Mouse (Mus musculus) MEL (cell line): ENCODE results near the gene Eps15. TPM values are rescaled to one million over a fixed set of nuclear protein-coding genes. Genes with fewer than 3 reads are reported as not detected.

Source experiments
- DNase-seq: peaks from one replicate; pipeline ENCODE4 v3.0.0; 2011; ENCODE audit warnings: low read depth, low spot score
- H3K27ac ChIP-seq: 2 replicates; pipeline ENCODE4 v1.5.1; 2012; ENCODE audit warnings: low read depth, mild to moderate bottlenecking, control low read depth, low read length, moderate library complexity; ENCODE audit not compliant: control insufficient read depth
- H3K27me3 ChIP-seq, 2 experiments: fragments of 150-350 bp in 1 of 2; sonication (generic) in 1 of 2; 2 replicates each; pipeline ENCODE4 v1.6.1; 2012; ENCODE audit warnings: low read length in 2 of 2, mild to moderate bottlenecking in 2 of 2, improper control_type of control experiment in 1 of 2, moderate library complexity in 1 of 2; ENCODE audit not compliant: insufficient read depth in 2 of 2, control insufficient read depth in 1 of 2
- H3K36me3 ChIP-seq, 2 experiments: 2 replicates each; pipeline ENCODE4 v1.6.1; 2012 to 2014; ENCODE audit warnings: low read length in 2 of 2, improper control_type of control experiment in 1 of 2, inconsistent platforms in 1 of 2, mild to moderate bottlenecking in 1 of 2; ENCODE audit not compliant: insufficient read depth in 2 of 2, control insufficient read depth in 1 of 2
- H3K4me1 ChIP-seq, 2 experiments: fragments of 150-350 bp in 1 of 2; sonication (generic) in 1 of 2; 2 replicates each; pipeline ENCODE4 v1.6.1; 2012; ENCODE audit warnings: low read length in 2 of 2, improper control_type of control experiment in 1 of 2, mild to moderate bottlenecking in 1 of 2; ENCODE audit not compliant: insufficient read depth in 2 of 2, control insufficient read depth in 1 of 2
- H3K4me3 ChIP-seq, 2 experiments: fragments of 150-350 bp in 1 of 2; sonication (generic) in 1 of 2; 2 replicates each; pipeline ENCODE4 v1.5.1; 2012; ENCODE audit warnings: low read depth in 2 of 2, low read length in 2 of 2, mild to moderate bottlenecking in 2 of 2, moderate library complexity in 2 of 2, control low read depth in 1 of 2, improper control_type of control experiment in 1 of 2; ENCODE audit not compliant: control insufficient read depth in 1 of 2, insufficient read depth in 1 of 2
- H3K79me2 ChIP-seq: 2 replicates; pipeline ENCODE4 v1.6.1; 2012; ENCODE audit warnings: mild to moderate bottlenecking, low read length, moderate library complexity; ENCODE audit not compliant: control insufficient read depth, poor library complexity, insufficient read depth
- H3K9ac ChIP-seq: 2 replicates; pipeline ENCODE4 v1.6.1; 2012; ENCODE audit warnings: low read depth, mild to moderate bottlenecking, control low read depth, low read length, moderate library complexity; ENCODE audit not compliant: control insufficient read depth, poor library complexity, severe bottlenecking
- H3K9me3 ChIP-seq: fragments of 150-350 bp; sonication (generic); replicated peaks from 2 replicates; pipeline ENCODE4 v1.6.1; 2012; ENCODE audit warnings: mild to moderate bottlenecking, low read length, improper control_type of control experiment, moderate library complexity; ENCODE audit not compliant: insufficient read depth
- CHD1 ChIP-seq: IDR thresholded peaks from 2 replicates; pipeline ENCODE4 v1.6.1; 2012; ENCODE audit warnings: low read depth, mild to moderate bottlenecking, inconsistent platforms, low read length, improper control_type of control experiment
- CHD2 ChIP-seq: IDR thresholded peaks from 2 replicates; pipeline ENCODE4 v1.6.1; 2011; ENCODE audit warnings: low read length, improper control_type of control experiment
- CTCF ChIP-seq, 3 experiments: IDR thresholded peaks in 2 of 3; conservative IDR thresholded peaks in 1 of 3; 2 replicates each; pipeline ENCODE4 v1.5.1; 2011 to 2012; ENCODE audit warnings: low read length in 3 of 3, low read depth in 2 of 3, mild to moderate bottlenecking in 2 of 3, improper control_type of control experiment in 1 of 3, inconsistent platforms in 1 of 3, mixed read lengths in 1 of 3, moderate library complexity in 1 of 3; ENCODE audit not compliant: control insufficient read depth in 1 of 3, insufficient read depth in 1 of 3, poor library complexity in 1 of 3, severe bottlenecking in 1 of 3
- E2F4 ChIP-seq: IDR thresholded peaks from 2 replicates; pipeline ENCODE4 v1.6.1; 2011; ENCODE audit warnings: low read depth, low read length, improper control_type of control experiment, borderline replicate concordance
- ELF1 ChIP-seq: IDR thresholded peaks from 2 replicates; pipeline ENCODE4 v1.6.1; 2014; ENCODE audit warnings: low read depth, mild to moderate bottlenecking, inconsistent platforms, low read length, improper control_type of control experiment, moderate library complexity
- ETS1 ChIP-seq: IDR thresholded peaks from 2 replicates; pipeline ENCODE4 v1.6.1; 2012; ENCODE audit warnings: low read depth, mild to moderate bottlenecking, inconsistent platforms, low read length, improper control_type of control experiment, moderate library complexity
- HCFC1 ChIP-seq: IDR thresholded peaks from 2 replicates; pipeline ENCODE4 v1.6.1; 2012; ENCODE audit warnings: low read depth, mild to moderate bottlenecking, inconsistent platforms, low read length, improper control_type of control experiment, moderate library complexity
- JUND ChIP-seq: IDR thresholded peaks from 2 replicates; pipeline ENCODE4 v1.6.1; 2011; ENCODE audit warnings: low read depth, mild to moderate bottlenecking, improper control_type of control experiment, low read length
- KAT2A ChIP-seq: conservative IDR thresholded peaks from 2 replicates; pipeline ENCODE4 v1.6.1; 2012; ENCODE audit warnings: low read depth, low read length, improper control_type of control experiment, inconsistent platforms
- MAFK ChIP-seq: IDR thresholded peaks from 2 replicates; pipeline ENCODE4 v1.6.1; 2011; ENCODE audit warnings: low read depth, mild to moderate bottlenecking, low read length, improper control_type of control experiment, borderline replicate concordance
- MAX ChIP-seq: IDR thresholded peaks from 2 replicates; pipeline ENCODE4 v1.6.1; 2011; ENCODE audit warnings: low read length, improper control_type of control experiment
- MAZ ChIP-seq: IDR thresholded peaks from 2 replicates; pipeline ENCODE4 v1.6.1; 2012; ENCODE audit warnings: low read depth, mild to moderate bottlenecking, inconsistent platforms, low read length, improper control_type of control experiment
- MEF2A ChIP-seq: IDR thresholded peaks from 2 replicates; pipeline ENCODE4 v1.6.1; 2014; ENCODE audit warnings: low read depth, mild to moderate bottlenecking, inconsistent platforms, low read length, improper control_type of control experiment; ENCODE audit not compliant: poor library complexity, insufficient replicate concordance, severe bottlenecking; ENCODE audit errors: extremely low read depth
- MXI1 ChIP-seq: IDR thresholded peaks from 2 replicates; pipeline ENCODE4 v1.6.1; 2011; ENCODE audit warnings: mild to moderate bottlenecking, low read depth, low read length, improper control_type of control experiment
- MYB ChIP-seq: IDR thresholded peaks from 2 replicates; pipeline ENCODE4 v1.6.1; 2011; ENCODE audit warnings: mild to moderate bottlenecking, low read depth, low read length, improper control_type of control experiment
- MYC ChIP-seq: IDR thresholded peaks from 2 replicates; pipeline ENCODE4 v1.6.1; 2011; ENCODE audit warnings: low read depth, mild to moderate bottlenecking, low read length, improper control_type of control experiment, moderate library complexity
- NELFE ChIP-seq: IDR thresholded peaks from 2 replicates; pipeline ENCODE4 v1.6.1; 2011; ENCODE audit warnings: low read depth, low read length, improper control_type of control experiment
- POLR2A ChIP-seq, 2 experiments: IDR thresholded peaks; 2 replicates each; pipeline ENCODE4 v1.6.1; 2011 to 2012; ENCODE audit warnings: low read length in 2 of 2, mild to moderate bottlenecking in 2 of 2, control low read depth in 1 of 2, improper control_type of control experiment in 1 of 2, low read depth in 1 of 2, moderate library complexity in 1 of 2; ENCODE audit not compliant: control insufficient read depth in 1 of 2, insufficient read depth in 1 of 2, poor library complexity in 1 of 2
- RAD21 ChIP-seq: IDR thresholded peaks from 2 replicates; pipeline ENCODE4 v1.6.1; 2011; ENCODE audit warnings: mild to moderate bottlenecking, low read depth, low read length, improper control_type of control experiment
- RCOR1 ChIP-seq: IDR thresholded peaks from 2 replicates; pipeline ENCODE4 v1.6.1; 2012; ENCODE audit warnings: low read depth, mild to moderate bottlenecking, inconsistent platforms, low read length, improper control_type of control experiment
- SIN3A ChIP-seq: IDR thresholded peaks from 2 replicates; pipeline ENCODE4 v1.6.1; 2012; ENCODE audit warnings: low read length, improper control_type of control experiment, inconsistent platforms
- TBP ChIP-seq: IDR thresholded peaks from 2 replicates; pipeline ENCODE4 v1.8.0; 2011; ENCODE audit warnings: low read depth, low read length, improper control_type of control experiment
- UBTF ChIP-seq: IDR thresholded peaks from 2 replicates; pipeline ENCODE4 v1.6.1; 2012; ENCODE audit warnings: low read depth, mild to moderate bottlenecking, inconsistent platforms, low read length, improper control_type of control experiment, moderate library complexity, borderline replicate concordance; ENCODE audit not compliant: insufficient read depth
- USF1 ChIP-seq: IDR thresholded peaks from 2 replicates; pipeline ENCODE4 v1.6.1; 2014; ENCODE audit warnings: low read depth, mild to moderate bottlenecking, inconsistent platforms, low read length, improper control_type of control experiment, moderate library complexity
- ZMIZ1 ChIP-seq: IDR thresholded peaks from 2 replicates; pipeline ENCODE4 v1.6.1; 2012; ENCODE audit warnings: low read depth, mild to moderate bottlenecking, inconsistent platforms, low read length, improper control_type of control experiment, moderate library complexity
- polyA plus RNA-seq, 2 experiments: library from polyadenylated mRNA; stranded (reverse) in 1 of 2; unstranded in 1 of 2; fragments of >175 nt in 1 of 2; fragments of >200 nt in 1 of 2; gene quantifications; 2 replicates each; pipeline versions ENCODE4 v1.2.1 to v1.2.4; 2012; ENCODE audit warnings: low replicate concordance in 2 of 2, low read depth in 1 of 2; ENCODE audit not compliant: insufficient read length in 2 of 2, insufficient read depth in 1 of 2, missing spikeins in 1 of 2
- total RNA-seq: library from RNA; depleted of rRNA; stranded (reverse); fragments of 300-350 nt; gene quantifications from 2 replicates; pipeline ENCODE4 v1.2.3, GENCODE M21; 2012

Eps15 gene
- total and polyA plus RNA-seq, 3 experiments = 19.7 to 107 (median 53.3) TPM

GRCm38 (mm10) chr4:109433641-109434040 lies 153.6 kb downstream of the Eps15 start:
- Histone ChIP-seq H3K4me1 (peaks cover 0 to 16% of the 10 kb centered on the region in 2 experiments; a peak in 3 of 4 replicates), H3K9ac (no peak overlapping the region), H3K36me3 (no peaks in the 10 kb centered on the region; a peak in 1 of 4 replicates), H3K79me2 (no peaks in the 10 kb centered on the region), H3K27ac (no peak overlapping the region), H3K27me3 (no peaks in the 10 kb centered on the region), H3K9me3 (no peaks in the 10 kb centered on the region), H3K4me3 (no peak overlapping the region)
- no peak for TF ChIP-seq CTCF (IDR thresholded peaks at IDR 0.05 in 2 of 3, conservative IDR thresholded peaks at IDR 0.05 in 1 of 3; ENCODE audit: control insufficient read depth in 1 of 3, insufficient read depth in 1 of 3, low read depth in 2 of 3, low read length in 3 of 3, poor library complexity in 1 of 3, severe bottlenecking in 1 of 3)
- TF ChIP-seq MYC = no peak
- TF ChIP-seq UBTF = no peak
- no peak for TF ChIP-seq JUND
- no peak for TF ChIP-seq CHD2
- TF ChIP-seq TBP = no peak
- no peak for TF ChIP-seq NELFE
- no peak for TF ChIP-seq RAD21
- no peak for TF ChIP-seq MAX
- no peak for TF ChIP-seq MAFK
- no peak for TF ChIP-seq ETS1
- TF ChIP-seq E2F4 = no peak
- no peak for TF ChIP-seq ELF1
- TF ChIP-seq KAT2A = no peak
- TF ChIP-seq MAZ = no peak
- TF ChIP-seq HCFC1 = no peak
- no peak for TF ChIP-seq SIN3A
- no peak for TF ChIP-seq MXI1
- no peak for TF ChIP-seq CHD1
- no peak for TF ChIP-seq ZMIZ1
- no peak for DNase-seq

- H3K4me1 ChIP-seq = peaks cover 4 to 22% of the 10 kb centered on the region in 2 experiments
- no peak overlapping the region for H3K4me3 ChIP-seq
- H3K27me3 ChIP-seq = no peaks in the 10 kb centered on the region
- no peak overlapping the region for H3K27ac ChIP-seq
- TF ChIP-seq RCOR1 (no peak), USF1 (peak; percentile 40; the same call in 1 of the 2 replicates), POLR2A (IDR thresholded peaks at IDR 0.05; ENCODE audit: control insufficient read depth in 1 of 2, insufficient read depth in 1 of 2, low read depth in 1 of 2, low read length in 2 of 2, poor library complexity in 1 of 2) (no peak), MAX (no peak), MYB (no peak), MEF2A (no peak)
- TF ChIP-seq, all 39 proteins: peak for 1
- DNase-seq = no peak
- Histone ChIP-seq H3K36me3 (peaks cover 0 to 6% of the 10 kb centered on the region in 2 experiments; a peak in 2 of 4 replicates), H3K9ac (no peak overlapping the region), H3K79me2 (no peaks in the 10 kb centered on the region), H3K9me3 (no peaks in the 10 kb centered on the region)
These were observed 154.2 kb downstream of the Eps15 start for GRCm38 (mm10) chr4:109434256-109434655.
